Mouse (Mus musculus): ENCODE data around the gene Espl1. TPM values are rescaled to one million over a fixed set of nuclear protein-coding genes. Genes with fewer than 3 reads are reported as not detected.

Espl1 gene
- polyA plus RNA-seq, 1 experiment = 51.5 TPM

- TF ChIP-seq CTCF (IDR thresholded peaks at IDR 0.05; ENCODE audit: borderline replicate concordance, control insufficient read depth, extremely low read depth, insufficient read depth, low read length, poor library complexity) = no peak
- no peaks in the 10 kb centered on the region for H3K4me1 ChIP-seq (replicated peaks; ENCODE audit: control insufficient read depth, insufficient read depth, low read length)
- H3K27me3 ChIP-seq (ENCODE audit: control insufficient read depth, insufficient read depth, low read length) = no peaks in the 10 kb centered on the region
- 95% methylated on average over 3 of the region's 3 CpGs for WGBS
- no peak overlapping the region for H3K27ac ChIP-seq (ENCODE audit: control insufficient read depth, insufficient read depth, low read length)
- DNase-seq = no peak
- no peak overlapping the region for H3K4me3 ChIP-seq (ENCODE audit: control insufficient read depth, insufficient read depth, low read length)
- peaks cover 15% of the 10 kb centered on the region for H3K36me3 ChIP-seq (ENCODE audit: control insufficient read depth, insufficient read depth, low read length)
Observed at GRCm38 (mm10) chr15:102344490-102344889, 48.4 kb downstream of the Espl1 start.

- Histone ChIP-seq H3K4me3 (ENCODE audit: control insufficient read depth, insufficient read depth, low read length) (no peak overlapping the region), H3K27ac (ENCODE audit: control insufficient read depth, insufficient read depth, low read length) (no peak overlapping the region), H3K27me3 (ENCODE audit: control insufficient read depth, insufficient read depth, low read length) (no peaks in the 10 kb centered on the region), H3K4me1 (replicated peaks; ENCODE audit: control insufficient read depth, insufficient read depth, low read length) (peaks cover 6% of the 10 kb centered on the region), H3K36me3 (ENCODE audit: control insufficient read depth, insufficient read depth, low read length) (peaks cover 15% of the 10 kb centered on the region)
- WGBS = 96% methylated on average over 4 of the region's 4 CpGs
- TF ChIP-seq CTCF (IDR thresholded peaks at IDR 0.05; ENCODE audit: borderline replicate concordance, control insufficient read depth, extremely low read depth, insufficient read depth, low read length, poor library complexity) = no peak
- DNase-seq = no peak
Observed at GRCm38 (mm10) chr15:102346444-102346843, 50.4 kb downstream of the Espl1 start.

GRCm38 (mm10) chr15:102350138-102350941, 54.3 kb downstream of the Espl1 start, which contains the start of gene Aaas:
Gene Aaas, minus strand, starts transcription at chr15:102350771.
- H3K4me1 ChIP-seq (replicated peaks; ENCODE audit: control insufficient read depth, insufficient read depth, low read length) = peaks cover 12% of the 10 kb centered on the region
- H3K27ac ChIP-seq (ENCODE audit: control insufficient read depth, insufficient read depth, low read length) = no peak within 1 kb of the TSS
- peaks cover 4% of the 10 kb centered on the region; the same call in 1 of the 2 replicates for H3K27me3 ChIP-seq (ENCODE audit: control insufficient read depth, insufficient read depth, low read length)
- WGBS = under 1% methylated on average over 56 of the region's 56 CpGs
- peaks cover 7% of the 10 kb centered on the region for H3K36me3 ChIP-seq (ENCODE audit: control insufficient read depth, insufficient read depth, low read length)
- peak within 1 kb of the TSS; percentile 80 for H3K4me3 ChIP-seq (ENCODE audit: control insufficient read depth, insufficient read depth, low read length)
- TF ChIP-seq CTCF (IDR thresholded peaks at IDR 0.05; ENCODE audit: borderline replicate concordance, control insufficient read depth, extremely low read depth, insufficient read depth, low read length, poor library complexity) = peak; percentile 92
- TF ChIP-seq POLR2A (IDR thresholded peaks at IDR 0.05; ENCODE audit: control insufficient read depth, extremely low read depth, insufficient read depth, low read length, poor library complexity) = peak; percentile 48; the same call in 1 of the 2 replicates
- DNase-seq = peak; percentile 95

DNA sequence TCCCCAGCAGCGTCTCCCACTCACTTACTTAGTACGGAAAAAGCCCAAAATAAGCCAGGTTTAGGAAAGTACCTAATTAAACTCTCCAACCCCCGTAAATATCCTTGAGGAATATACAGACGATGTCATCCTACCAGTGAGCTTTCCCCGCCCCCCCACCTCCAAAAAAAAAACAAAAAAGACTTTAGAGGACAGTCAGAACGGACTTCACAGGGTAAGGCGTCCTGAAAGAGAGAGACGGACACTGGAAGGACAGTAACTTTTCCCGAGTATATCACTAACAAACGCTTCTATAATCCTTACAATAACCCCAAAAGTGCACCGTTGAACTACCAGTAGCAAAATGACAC, 54.9 kb downstream of the Espl1 start:
- peaks cover 3% of the 10 kb centered on the region; the same call in 1 of the 2 replicates for H3K36me3 ChIP-seq (ENCODE audit: control insufficient read depth, insufficient read depth, low read length)

GRCm38 (mm10) chr15:102352177-102352576, 56.1 kb downstream of the Espl1 start:
- H3K4me1 ChIP-seq (replicated peaks; ENCODE audit: control insufficient read depth, insufficient read depth, low read length) = peaks cover 18% of the 10 kb centered on the region
- H3K36me3 ChIP-seq (ENCODE audit: control insufficient read depth, insufficient read depth, low read length) = no peaks in the 10 kb centered on the region
- H3K27me3 ChIP-seq (ENCODE audit: control insufficient read depth, insufficient read depth, low read length) = peaks cover 14% of the 10 kb centered on the region
- no peak overlapping the region for H3K4me3 ChIP-seq (ENCODE audit: control insufficient read depth, insufficient read depth, low read length)
- no peak for DNase-seq
- no peak overlapping the region for H3K27ac ChIP-seq (ENCODE audit: control insufficient read depth, insufficient read depth, low read length)
- TF ChIP-seq CTCF (IDR thresholded peaks at IDR 0.05; ENCODE audit: borderline replicate concordance, control insufficient read depth, extremely low read depth, insufficient read depth, low read length, poor library complexity) (no peak), POLR2A (IDR thresholded peaks at IDR 0.05; ENCODE audit: control insufficient read depth, extremely low read depth, insufficient read depth, low read length, poor library complexity) (no peak)
- WGBS = 73% methylated on average over 2 of the region's 2 CpGs

More for the DNA sequence above, 54.9 kb downstream of the Espl1 start:
- Histone ChIP-seq H3K27ac (ENCODE audit: control insufficient read depth, insufficient read depth, low read length) (no peak overlapping the region), H3K4me3 (ENCODE audit: control insufficient read depth, insufficient read depth, low read length) (peak overlapping the region; percentile 26), H3K4me1 (replicated peaks; ENCODE audit: control insufficient read depth, insufficient read depth, low read length) (peaks cover 17% of the 10 kb centered on the region), H3K27me3 (ENCODE audit: control insufficient read depth, insufficient read depth, low read length) (peaks cover 9% of the 10 kb centered on the region)
- 12% methylated on average over 11 of the region's 11 CpGs for WGBS
- TF ChIP-seq POLR2A (IDR thresholded peaks at IDR 0.05; ENCODE audit: control insufficient read depth, extremely low read depth, insufficient read depth, low read length, poor library complexity) (no peak), CTCF (IDR thresholded peaks at IDR 0.05; ENCODE audit: borderline replicate concordance, control insufficient read depth, extremely low read depth, insufficient read depth, low read length, poor library complexity) (no peak)
- DNase-seq = no peak

DNA sequence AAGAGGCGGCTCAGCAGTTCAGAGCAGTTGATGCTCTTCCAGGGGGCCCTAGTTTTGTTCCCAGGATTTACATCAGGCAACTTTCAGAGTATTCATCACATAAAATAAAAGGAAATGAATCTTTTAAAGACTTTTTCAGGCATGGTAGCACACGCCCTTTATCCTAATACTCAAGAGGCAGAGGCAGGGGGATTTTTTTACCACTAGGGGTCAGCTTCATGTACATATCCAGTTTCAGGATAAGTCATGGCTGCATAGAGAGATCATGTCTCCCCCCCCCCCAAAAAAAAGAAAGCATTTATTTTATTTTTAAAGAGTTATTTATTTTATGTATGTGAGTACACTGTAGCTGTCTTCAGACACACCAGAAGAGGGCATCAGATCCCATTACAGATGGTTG, 57.9 kb downstream of the Espl1 start:
- H3K4me1 ChIP-seq (replicated peaks; ENCODE audit: control insufficient read depth, insufficient read depth, low read length) = peaks cover 26% of the 10 kb centered on the region
- no peak for TF ChIP-seq POLR2A (IDR thresholded peaks at IDR 0.05; ENCODE audit: control insufficient read depth, extremely low read depth, insufficient read depth, low read length, poor library complexity)
- TF ChIP-seq CTCF (IDR thresholded peaks at IDR 0.05; ENCODE audit: borderline replicate concordance, control insufficient read depth, extremely low read depth, insufficient read depth, low read length, poor library complexity) = no peak
- WGBS = 89% methylated on average over 2 of the region's 2 CpGs
- no peak overlapping the region for H3K27ac ChIP-seq (ENCODE audit: control insufficient read depth, insufficient read depth, low read length)
- DNase-seq = no peak
- H3K27me3 ChIP-seq (ENCODE audit: control insufficient read depth, insufficient read depth, low read length) = peaks cover 20% of the 10 kb centered on the region
- no peaks in the 10 kb centered on the region for H3K36me3 ChIP-seq (ENCODE audit: control insufficient read depth, insufficient read depth, low read length)
- H3K4me3 ChIP-seq (ENCODE audit: control insufficient read depth, insufficient read depth, low read length) = no peak overlapping the region

Measured in thymus, adult 2 months (tissue).